Mouse (Mus musculus) forebrain, postnatal 0 days (tissue): ENCODE data around the gene Ccdc33. TPM values are rescaled to one million over a fixed set of nuclear protein-coding genes. Genes with fewer than 3 reads are reported as not detected.

ENCODE experiments used
- ATAC-seq: fragments of 200-750 bp; cut with Nextera tagmentation; 2 replicates; pipeline ENCODE4 v1.8.0; 2017; ENCODE audit warnings: mild to moderate bottlenecking, moderate library complexity
- DNase-seq: peaks from one replicate; pipeline ENCODE4 v3.0.0-alpha.2; 2015
- H3K27ac ChIP-seq: fragments of 300-500 bp; sonication (generic); 2 replicates; pipeline ENCODE4 v1.5.1; 2014; ENCODE audit warnings: low read depth, mild to moderate bottlenecking, antibody characterized with exemption, low read length, moderate library complexity, mixed read lengths
- H3K27me3 ChIP-seq: fragments of 300-500 bp; sonication (generic); 2 replicates; pipeline ENCODE4 v1.6.1; 2014; ENCODE audit warnings: mild to moderate bottlenecking, low read length, mixed read lengths; ENCODE audit not compliant: insufficient read depth
- H3K36me3 ChIP-seq: fragments of 300-500 bp; sonication (generic); 2 replicates; pipeline ENCODE4 v1.6.1; 2014; ENCODE audit warnings: mild to moderate bottlenecking, moderate library complexity; ENCODE audit not compliant: insufficient read depth
- H3K4me1 ChIP-seq: fragments of 300-500 bp; sonication (generic); 2 replicates; pipeline ENCODE4 v1.6.1; 2014; ENCODE audit warnings: antibody characterized with exemption; ENCODE audit not compliant: insufficient read depth
- H3K4me2 ChIP-seq: fragments of 300-500 bp; sonication (generic); 2 replicates; pipeline ENCODE4 v1.6.1; 2014; ENCODE audit warnings: low read depth, mild to moderate bottlenecking, moderate library complexity
- H3K4me3 ChIP-seq: fragments of 300-500 bp; sonication (generic); 2 replicates; pipeline ENCODE4 v1.5.1; 2014; ENCODE audit warnings: low read depth, low read length, mixed read lengths
- H3K9ac ChIP-seq: fragments of 300-500 bp; sonication (generic); 2 replicates; pipeline ENCODE4 v1.6.1; 2014; ENCODE audit warnings: mild to moderate bottlenecking
- H3K9me3 ChIP-seq: fragments of 300-500 bp; sonication (generic); 2 replicates; pipeline ENCODE4 v1.6.1; 2016; ENCODE audit warnings: low read length
- CTCF ChIP-seq: sonication (generic); IDR thresholded peaks from 2 replicates; pipeline ENCODE4 v1.5.1; 2016; ENCODE audit warnings: antibody characterized with exemption, control low read depth, low read depth
- WGBS: fragments of 180-500 bp; shearing (Covaris S2); extraction: QIAGEN DNeasy Blood & Tissue Kit; methylation state at CpG from one replicate; pipeline ENCODE4 v1.1.7; 2014; 5-methylcytosine and 5-hydroxymethylcytosine counted together
- polyA plus RNA-seq: library from polyadenylated mRNA; unstranded; fragments of >200 nt; fragmentation: Nextera tagmentation; extraction: Ambion mirVana; gene quantifications from 2 replicates; pipeline ENCODE4 v1.2.1, GENCODE M21; 2015
- total RNA-seq: library from RNA; depleted of rRNA; stranded (reverse); fragments of >200 nt; gene quantifications from 2 replicates; pipeline ENCODE4 v1.2.3, GENCODE M21; 2014

Gene Ccdc33
- total and polyA plus RNA-seq, 2 experiments from 2014 or later, result 1.1 to 3.0 TPM

DNA sequence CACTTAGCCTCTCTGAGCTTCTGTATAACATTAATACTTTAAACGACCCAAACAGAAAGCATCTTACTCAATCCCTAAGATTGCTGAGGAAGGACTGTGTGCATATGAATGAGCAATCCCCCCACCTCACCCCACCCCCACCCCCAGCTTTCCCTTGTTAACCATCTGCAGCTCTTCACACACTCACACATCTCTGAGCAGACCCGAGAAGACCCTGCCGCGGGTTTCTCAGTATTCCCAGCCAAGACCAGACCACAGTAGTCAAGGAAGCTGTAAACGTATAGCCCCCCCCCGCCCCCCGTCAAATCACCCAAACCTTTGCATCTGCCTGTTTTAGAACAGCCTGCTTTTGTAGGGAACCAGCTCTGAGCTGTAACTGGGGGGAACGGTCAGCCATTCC is 34.0 kb downstream of the Ccdc33 start:
- H3K27ac ChIP-seq, result peak overlapping the region; percentile 72
- H3K36me3 ChIP-seq, result no peaks in the 10 kb centered on the region
- 7% methylated on average over 8 of the region's 8 CpGs for WGBS
- no peak overlapping the region for H3K9ac ChIP-seq
- 0 out of 2 replicates have a peak overlapping the region, but pooled peaks have one; percentile 5 for H3K4me2 ChIP-seq
- H3K27me3 ChIP-seq, result no peaks in the 10 kb centered on the region
- TF ChIP-seq CTCF, result no peak
- H3K9me3 ChIP-seq, result no peaks in the 10 kb centered on the region
- ATAC-seq (peak; percentile 72), DNase-seq (peak; percentile 48)
- no peak overlapping the region for H3K4me3 ChIP-seq
- peaks cover 21% of the 10 kb centered on the region for H3K4me1 ChIP-seq

DNA sequence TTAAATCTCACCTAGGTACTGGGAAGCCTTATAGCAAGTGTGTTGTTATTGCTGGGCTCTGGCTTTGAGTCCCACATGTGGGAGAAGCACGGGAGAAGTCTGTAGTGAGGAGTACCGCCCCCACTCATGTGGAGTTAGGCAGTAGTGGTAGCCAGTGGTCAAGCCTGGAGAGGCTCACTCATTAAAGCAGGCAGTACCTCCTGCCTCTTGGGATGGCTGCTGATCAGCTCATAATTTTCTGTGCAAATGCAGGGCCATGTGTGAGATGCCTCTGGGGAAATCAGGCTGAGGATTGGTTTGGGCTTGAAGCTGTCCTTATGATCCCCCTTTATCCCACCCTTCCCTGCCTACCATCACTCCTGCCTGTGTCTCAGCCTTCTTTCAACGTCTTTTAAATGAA is 44.1 kb downstream of the Ccdc33 start:
- Histone ChIP-seq H3K36me3 (no peaks in the 10 kb centered on the region), H3K27me3 (no peaks in the 10 kb centered on the region), H3K27ac (no peak overlapping the region), H3K9me3 (no peaks in the 10 kb centered on the region), H3K4me1 (no peaks in the 10 kb centered on the region), H3K9ac (no peak overlapping the region), H3K4me3 (no peak overlapping the region), H3K4me2 (no peak overlapping the region)
- DNase-seq (no peak), ATAC-seq (no peak)
- TF ChIP-seq CTCF, result no peak
- WGBS, result 59% methylated on average over 3 of the region's 3 CpGs

DNA sequence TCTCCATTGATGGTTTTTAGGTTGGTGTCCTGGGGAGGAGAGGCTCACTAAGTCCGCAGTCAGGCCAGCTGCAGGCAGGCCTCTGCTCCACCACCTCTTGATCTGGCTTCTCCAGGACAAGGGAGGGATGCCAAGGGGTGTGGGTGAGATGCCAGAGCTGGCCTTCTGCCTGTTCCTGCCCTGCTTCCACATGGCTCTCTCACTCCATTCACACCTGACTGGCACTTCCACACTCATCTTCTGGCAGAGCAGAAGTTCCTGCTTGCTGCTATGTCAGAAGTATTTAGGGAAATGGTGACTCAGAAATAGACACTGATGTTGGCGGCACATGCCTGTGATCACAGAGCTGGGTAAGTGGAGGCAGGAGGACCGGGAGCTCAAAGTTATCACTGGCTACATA is 51.1 kb downstream of the Ccdc33 start:
- ATAC-seq (no peak), DNase-seq (no peak)
- no peak overlapping the region for H3K27ac ChIP-seq
- TF ChIP-seq CTCF, result no peak
- 73% methylated on average over 3 of the region's 3 CpGs for WGBS
- H3K36me3 ChIP-seq, result no peaks in the 10 kb centered on the region
- H3K4me2 ChIP-seq, result no peak overlapping the region
- peaks cover 15% of the 10 kb centered on the region; the same call in 1 of the 2 replicates for H3K4me1 ChIP-seq
- H3K9ac ChIP-seq, result no peak overlapping the region
- no peaks in the 10 kb centered on the region for H3K27me3 ChIP-seq
- no peak overlapping the region for H3K4me3 ChIP-seq
- no peaks in the 10 kb centered on the region for H3K9me3 ChIP-seq

GRCm38 (mm10) chr9:58066731-58067095 is 51.9 kb downstream of the Ccdc33 start:
- Histone ChIP-seq H3K9ac (no peak overlapping the region), H3K27ac (peak overlapping the region; percentile 47; the same call in 1 of the 2 replicates), H3K4me3 (no peak overlapping the region), H3K27me3 (no peaks in the 10 kb centered on the region), H3K4me2 (no peak overlapping the region), H3K4me1 (peaks cover 15% of the 10 kb centered on the region; the same call in 1 of the 2 replicates), H3K36me3 (no peaks in the 10 kb centered on the region), H3K9me3 (no peaks in the 10 kb centered on the region)
- 48% methylated on average over 6 of the region's 6 CpGs for WGBS
- no peak for DNase-seq
- ATAC-seq, result peak; percentile 47; the same call in 1 of the 2 replicates
- TF ChIP-seq CTCF, result no peak

- Histone ChIP-seq H3K27ac (peak overlapping the region; percentile 76), H3K4me3 (no peak overlapping the region), H3K27me3 (no peaks in the 10 kb centered on the region), H3K9me3 (no peaks in the 10 kb centered on the region), H3K4me2 (no peak overlapping the region), H3K4me1 (peaks cover 16% of the 10 kb centered on the region; the same call in 1 of the 2 replicates), H3K9ac (no peak overlapping the region), H3K36me3 (no peaks in the 10 kb centered on the region)
- DNase-seq, result no peak
- 70% methylated on average over 6 of the region's 6 CpGs for WGBS
- peak; percentile 69; the same call in 1 of the 2 replicates for ATAC-seq
- peak; percentile 60 for TF ChIP-seq CTCF
These were observed 52.5 kb downstream of the Ccdc33 start for GRCm38 (mm10) chr9:58065977-58066730.

GRCm38 (mm10) chr9:58065532-58065931 is 53.1 kb downstream of the Ccdc33 start:
- H3K27ac ChIP-seq, result peak overlapping the region; percentile 76
- no peaks in the 10 kb centered on the region for H3K9me3 ChIP-seq
- no peaks in the 10 kb centered on the region for H3K27me3 ChIP-seq
- peak overlapping the region; percentile 25; the same call in 1 of the 2 replicates for H3K9ac ChIP-seq
- no peaks in the 10 kb centered on the region for H3K36me3 ChIP-seq
- peak; percentile 77 for DNase-seq
- no peak for TF ChIP-seq CTCF
- no peak overlapping the region for H3K4me2 ChIP-seq
- WGBS, result 6% methylated on average over 6 of the region's 6 CpGs
- peaks cover 22% of the 10 kb centered on the region for H3K4me1 ChIP-seq
- no peak overlapping the region for H3K4me3 ChIP-seq
- peak; percentile 37 for ATAC-seq

DNA sequence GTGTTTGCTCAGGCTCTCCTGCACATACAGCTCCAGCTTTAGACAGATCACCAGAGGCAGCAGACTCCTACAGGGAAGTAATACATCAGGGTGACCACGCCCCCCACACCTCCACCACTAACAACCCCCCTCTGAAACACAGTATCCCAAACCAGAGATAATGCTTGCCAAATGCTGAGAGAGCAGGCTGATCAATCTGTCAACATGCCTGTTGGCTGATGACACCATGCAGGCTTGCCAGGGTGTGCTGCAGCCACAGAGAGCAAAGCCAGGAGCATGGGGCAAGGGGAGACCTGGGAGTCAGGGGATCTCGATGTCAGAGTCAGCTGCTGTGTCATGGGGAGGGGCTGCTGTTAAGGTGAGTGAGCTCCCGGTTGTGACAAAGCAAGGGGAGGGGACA is 55.1 kb downstream of the Ccdc33 start, which contains the start of gene Stra6:
Stra6 (plus strand) TSS at position 258 of the 400 bp plus-strand sequence.
- Histone ChIP-seq H3K4me1 (peaks cover 22% of the 10 kb centered on the region), H3K36me3 (no peaks in the 10 kb centered on the region), H3K27ac (0 out of 2 replicates have a peak within 1 kb of the TSS, but pooled peaks have one; percentile 15), H3K4me3 (no peak within 1 kb of the TSS), H3K9ac (no peak within 1 kb of the TSS), H3K9me3 (no peaks in the 10 kb centered on the region), H3K4me2 (no peak within 1 kb of the TSS), H3K27me3 (no peaks in the 10 kb centered on the region)
- no peak for TF ChIP-seq CTCF
- DNase-seq (no peak), ATAC-seq (no peak)
- 28% methylated on average over 3 of the region's 3 CpGs for WGBS
